Mouse (Mus musculus) ovary, adult 10 weeks (tissue): ENCODE data around the gene Sec61a2. TPM values are rescaled to one million over a fixed set of nuclear protein-coding genes. Genes with fewer than 3 reads are reported as not detected.

ENCODE experiments used
- polyA plus RNA-seq: library from polyadenylated mRNA; stranded (reverse); fragments of 350-450 nt; fragmentation: Illumina TruSeq; extraction: RNeasy Lipid Tissue Mini Kit (QIAGEN cat#74804); gene quantifications from one replicate; pipeline ENCODE4 v1.2.3, GENCODE M21; 2014

The Sec61a2 gene
- 63.5 TPM for polyA plus RNA-seq

DNA sequence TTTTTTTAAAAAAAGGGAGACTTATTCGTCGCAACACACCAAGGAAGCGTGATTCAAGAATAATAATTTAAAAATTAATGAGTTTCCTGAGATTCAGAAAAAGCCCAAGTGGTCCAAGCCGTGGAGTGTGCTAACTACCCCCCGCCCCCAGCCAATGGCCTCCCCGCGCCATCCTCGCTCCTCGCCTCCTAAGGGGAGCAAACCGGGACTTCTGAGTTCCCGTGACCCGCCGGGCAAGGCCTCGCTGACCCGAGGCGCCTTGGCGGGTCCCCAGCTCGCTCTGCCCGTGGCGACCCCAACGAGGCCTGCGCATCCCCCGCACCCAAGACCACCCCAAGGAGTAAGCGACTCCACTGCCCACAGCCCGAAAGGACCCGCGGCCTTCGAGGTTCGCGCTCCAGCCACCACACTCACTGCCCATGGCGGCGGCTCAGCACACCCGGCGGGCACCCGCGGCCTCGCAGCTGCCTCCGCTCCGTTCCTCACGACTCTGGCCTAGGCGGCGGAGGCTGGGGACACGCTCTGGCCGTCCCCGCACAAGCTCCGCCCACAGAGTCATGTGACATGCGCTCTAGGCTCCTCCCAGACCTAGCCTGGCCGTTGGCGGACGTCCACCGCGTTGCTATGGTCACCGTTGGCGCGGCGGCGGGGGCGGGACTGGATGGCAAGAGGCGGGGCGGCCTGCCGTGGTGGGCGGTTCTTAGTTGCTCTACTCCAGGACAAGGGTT, at the start of gene Sec61a2:
Gene Sec61a2, minus strand, starts transcription at position 590 of the 728 bp plus-strand sequence.

DNA sequence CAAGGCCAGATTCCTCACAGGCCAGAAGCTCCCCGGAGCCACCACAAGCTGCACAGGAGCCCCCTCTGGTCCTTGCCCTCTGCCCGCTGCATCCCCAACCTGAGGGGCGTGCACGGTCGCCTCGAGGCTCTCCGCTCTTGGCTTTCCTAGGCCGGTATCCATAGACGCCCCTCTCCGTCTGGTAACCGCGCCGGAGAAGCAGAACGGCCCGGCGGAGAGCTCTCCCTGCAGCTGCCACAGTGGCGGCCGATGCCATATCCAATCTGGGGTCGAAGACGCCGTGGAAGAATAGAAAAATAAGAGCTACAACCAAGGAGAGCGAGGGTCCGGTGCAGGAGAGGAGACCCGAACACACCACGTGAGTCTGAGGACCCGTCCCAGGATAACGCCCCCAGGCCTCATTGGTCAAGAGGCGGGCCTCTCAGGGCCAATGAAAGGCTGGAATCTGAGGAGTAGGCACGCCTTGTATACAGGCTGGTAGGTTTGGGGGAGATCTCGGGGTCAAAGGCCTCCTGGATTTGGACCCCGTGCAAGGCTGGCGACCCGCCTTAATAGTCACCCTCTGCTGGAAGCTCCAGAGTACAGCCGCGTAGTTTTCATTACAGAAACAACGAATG, 47.3 kb upstream of the Sec61a2 start, which contains the start of gene Dhtkd1:
Gene Dhtkd1, minus strand, starts transcription at position 377 of the 617 bp plus-strand sequence.

GRCm38 (mm10) chr2:5862834-5863233, 32.4 kb downstream of the Sec61a2 start, which contains the start of gene Gm13199:
TSS of gene Gm13199 (minus strand) at chr2:5862934.

DNA sequence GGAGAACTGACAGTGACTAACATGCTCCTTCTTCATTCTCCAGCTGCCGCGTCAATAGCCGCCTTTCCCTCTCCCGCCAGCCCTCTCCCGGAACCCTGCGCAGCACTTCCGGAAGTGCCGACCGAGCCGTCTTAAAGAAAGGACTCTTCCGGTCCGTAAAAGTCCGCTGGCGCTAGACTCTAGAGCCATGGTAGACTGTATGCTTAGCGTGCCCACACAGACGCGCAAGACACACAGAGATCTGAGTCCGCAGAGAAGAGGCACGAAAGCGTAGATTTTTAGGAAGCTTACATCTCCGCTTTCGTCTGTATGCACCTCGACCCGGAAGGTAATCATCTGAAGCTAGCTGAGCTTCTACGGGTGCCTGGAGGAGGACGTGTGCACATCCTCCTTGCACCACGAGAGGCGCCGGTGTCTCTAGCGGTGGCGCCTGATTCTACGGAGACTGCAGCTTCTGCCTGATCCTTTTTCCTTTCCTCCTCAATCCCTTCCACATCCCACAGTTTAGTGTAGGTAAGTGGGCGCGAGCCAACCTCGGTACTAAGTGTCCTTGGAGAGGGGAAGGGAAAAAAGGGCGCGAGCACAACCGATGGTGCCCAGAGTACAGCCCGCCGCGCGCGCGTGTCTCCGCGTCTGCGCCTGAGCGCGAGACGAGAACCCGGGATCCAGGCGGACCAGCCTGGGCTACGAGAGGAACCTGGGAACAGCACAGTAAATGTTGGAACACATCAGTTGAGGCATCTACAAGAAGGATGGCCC, 50.2 kb downstream of the Sec61a2 start, which contains the start of the genes Nudt5 and Cdc123:
Gene Nudt5, plus strand, starts transcription at position 147 of the 759 bp plus-strand sequence.
Gene Cdc123, minus strand, starts transcription at position 292 of the 759 bp plus-strand sequence.

Other genes starting within 250 kb of the Sec61a2 start
- gene Camk1d, start 180.9 kb downstream of the Sec61a2 start, polyA plus RNA-seq = 11.6 TPM
- gene Nudt5, start 50.4 kb downstream of the Sec61a2 start, polyA plus RNA-seq = 45.1 TPM
- 240 TPM for gene Cdc123, start 50.3 kb downstream of the Sec61a2 start, polyA plus RNA-seq
- not detected for gene Gm13199, start 32.5 kb downstream of the Sec61a2 start, polyA plus RNA-seq
- 8.5 TPM for gene Dhtkd1, start 47.4 kb upstream of the Sec61a2 start, polyA plus RNA-seq
- gene Upf2, start 56.0 kb upstream of the Sec61a2 start, polyA plus RNA-seq = 122 TPM
- gene Proser2, start 234.8 kb upstream of the Sec61a2 start, polyA plus RNA-seq = 10.1 TPM